Mouse (Mus musculus) E14TG2a.4 (cell line): ENCODE measurements around the gene A330070K13Rik.
A peak's percentile ranks its signal among the peaks of the same experiment; 100 is the strongest.

ENCODE experiments used
- H3K27me3 ChIP-seq: 2 replicates; pipeline ENCODE4 v1.6.1; 2014; ENCODE audit warnings: low read length, control low read depth; ENCODE audit not compliant: insufficient read depth
- H3K36me3 ChIP-seq: 2 replicates; pipeline ENCODE4 v1.6.1; 2014; ENCODE audit warnings: low read length, control low read depth; ENCODE audit not compliant: insufficient read depth
- H3K4me1 ChIP-seq: replicated peaks from 2 replicates; pipeline ENCODE4 v1.6.1; 2014; ENCODE audit warnings: low read depth, low read length, control low read depth
- H3K4me3 ChIP-seq: replicated peaks from 2 replicates; pipeline ENCODE4 v1.5.1; 2014; ENCODE audit warnings: mild to moderate bottlenecking, low read length
- H3K9me3 ChIP-seq: 2 replicates; pipeline ENCODE4 v1.6.1; 2014; ENCODE audit warnings: low read length, control low read depth
- CTCF ChIP-seq: conservative IDR thresholded peaks from 2 replicates; pipeline ENCODE4 v1.5.1; 2014; ENCODE audit warnings: low read length
- NANOG ChIP-seq: IDR thresholded peaks from 2 replicates; pipeline ENCODE4 v1.6.1; 2014; ENCODE audit warnings: borderline replicate concordance, low read length, mixed read lengths
- POU5F1 ChIP-seq: IDR thresholded peaks from 2 replicates; pipeline ENCODE4 v1.6.1; 2014; ENCODE audit warnings: low read length, borderline replicate concordance

A330070K13Rik gene

DNA sequence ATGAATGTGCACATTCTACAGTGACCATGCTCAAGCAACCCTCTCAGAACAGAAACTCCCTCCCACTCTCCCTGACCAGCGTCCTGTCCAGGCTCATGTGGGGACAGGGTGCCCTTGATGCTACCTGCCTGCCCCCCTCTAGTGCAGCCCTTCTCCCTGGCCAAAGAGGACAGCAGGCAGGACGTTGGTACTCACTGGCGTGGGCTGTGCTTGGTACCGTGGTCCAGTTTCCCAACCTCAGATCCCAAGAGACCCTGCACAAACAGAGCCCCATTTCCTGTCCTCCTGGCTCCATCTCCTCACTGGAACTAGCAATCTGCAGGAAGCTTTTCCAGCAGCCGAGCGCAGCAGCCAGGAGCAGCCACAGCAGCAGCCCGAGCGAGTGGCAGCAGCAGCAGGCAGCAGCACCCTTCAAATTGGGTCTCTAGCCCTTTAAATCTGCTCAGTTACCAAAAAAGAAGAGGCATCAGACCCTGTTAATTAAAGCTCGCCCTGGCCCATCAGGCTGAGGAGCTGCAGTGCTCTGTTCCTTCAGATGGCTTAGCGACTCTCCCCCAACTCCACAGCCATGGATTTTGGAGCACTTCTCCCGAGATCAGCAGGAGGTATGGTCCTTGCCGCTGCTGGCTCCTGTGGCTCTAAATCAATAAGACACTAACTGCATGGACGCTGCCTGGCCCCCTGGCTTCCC, at the start of gene A330070K13Rik:
Gene A330070K13Rik (minus strand): TSS at position 410 of the 691 bp plus-strand sequence.
- Histone ChIP-seq H3K4me1 (no peaks in the 10 kb centered on the region), H3K36me3 (no peaks in the 10 kb centered on the region), H3K4me3 (no peak within 1 kb of the TSS), H3K27me3 (peaks cover 14% of the 10 kb centered on the region), H3K9me3 (no peaks in the 10 kb centered on the region)
- no peak for TF ChIP-seq CTCF
- TF ChIP-seq NANOG = no peak
- no peak for TF ChIP-seq POU5F1

DNA sequence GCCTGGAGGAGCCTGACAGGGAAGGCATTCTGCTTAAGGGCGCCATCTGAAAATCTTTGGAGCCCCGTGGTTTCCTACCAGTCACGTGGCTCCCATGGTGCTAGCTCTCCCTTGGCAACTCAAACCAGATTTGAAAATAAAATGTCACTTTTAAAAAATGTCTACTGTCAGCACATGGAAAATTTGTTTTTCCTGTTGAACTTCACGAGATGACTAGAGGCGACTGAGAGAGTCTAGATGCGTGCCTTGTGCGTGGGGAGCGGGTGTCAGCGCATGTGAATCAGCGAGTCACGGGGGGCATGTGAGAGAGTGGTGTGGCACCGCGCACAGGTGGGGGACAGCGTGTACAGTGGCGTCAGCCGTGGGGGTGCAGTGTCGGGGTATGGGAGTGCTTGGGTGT, 27.1 kb upstream of the A330070K13Rik start:
- no peak overlapping the region for H3K4me3 ChIP-seq
- no peak for TF ChIP-seq CTCF
- TF ChIP-seq NANOG = no peak
- TF ChIP-seq POU5F1 = no peak

GRCm38 (mm10) chr5:130409706-130410105, 25.3 kb upstream of the A330070K13Rik start:
- Histone ChIP-seq H3K4me1 (peaks cover 5% of the 10 kb centered on the region; the same call in 1 of the 2 replicates), H3K36me3 (no peaks in the 10 kb centered on the region), H3K9me3 (peaks cover 19% of the 10 kb centered on the region), H3K4me3 (no peak overlapping the region), H3K27me3 (no peaks in the 10 kb centered on the region)
- no peak for TF ChIP-seq POU5F1
- no peak for TF ChIP-seq NANOG
- no peak for TF ChIP-seq CTCF

More for the DNA sequence above, 27.1 kb upstream of the A330070K13Rik start:
- Histone ChIP-seq H3K9me3 (peaks cover 19% of the 10 kb centered on the region), H3K27me3 (no peaks in the 10 kb centered on the region), H3K4me1 (peaks cover 5% of the 10 kb centered on the region; the same call in 1 of the 2 replicates), H3K36me3 (no peaks in the 10 kb centered on the region)

GRCm38 (mm10) chr5:130405201-130405600, 20.8 kb upstream of the A330070K13Rik start:
- Histone ChIP-seq H3K4me1 (no peaks in the 10 kb centered on the region), H3K27me3 (no peaks in the 10 kb centered on the region), H3K9me3 (peaks cover 20% of the 10 kb centered on the region), H3K4me3 (no peak overlapping the region), H3K36me3 (no peaks in the 10 kb centered on the region)
- TF ChIP-seq CTCF = peak; percentile 95
- no peak for TF ChIP-seq NANOG
- no peak for TF ChIP-seq POU5F1

- TF ChIP-seq POU5F1 (no peak), CTCF (no peak), NANOG (no peak)
- Histone ChIP-seq H3K4me1 (no peaks in the 10 kb centered on the region), H3K4me3 (no peak overlapping the region), H3K27me3 (no peaks in the 10 kb centered on the region), H3K9me3 (peaks cover 12% of the 10 kb centered on the region), H3K36me3 (no peaks in the 10 kb centered on the region)
Measured at GRCm38 (mm10) chr5:130400136-130400917, 15.9 kb upstream of the A330070K13Rik start.

GRCm38 (mm10) chr5:130395142-130395541, 10.7 kb upstream of the A330070K13Rik start:
- TF ChIP-seq CTCF (no peak), NANOG (no peak), POU5F1 (no peak)
- H3K9me3 ChIP-seq = no peaks in the 10 kb centered on the region
- no peaks in the 10 kb centered on the region for H3K36me3 ChIP-seq
- no peaks in the 10 kb centered on the region for H3K27me3 ChIP-seq
- H3K4me3 ChIP-seq = no peak overlapping the region
- H3K4me1 ChIP-seq = peaks cover 14% of the 10 kb centered on the region

GRCm38 (mm10) chr5:130394386-130394785, 10.0 kb upstream of the A330070K13Rik start:
- H3K4me1 ChIP-seq = peaks cover 14% of the 10 kb centered on the region
- no peaks in the 10 kb centered on the region for H3K36me3 ChIP-seq
- no peak for TF ChIP-seq POU5F1
- TF ChIP-seq NANOG = no peak
- TF ChIP-seq CTCF = no peak
- no peaks in the 10 kb centered on the region for H3K27me3 ChIP-seq
- H3K4me3 ChIP-seq = no peak overlapping the region
- H3K9me3 ChIP-seq = no peaks in the 10 kb centered on the region

GRCm38 (mm10) chr5:130393618-130394355, 9.4 kb upstream of the A330070K13Rik start:
- H3K27me3 ChIP-seq = no peaks in the 10 kb centered on the region; the same call in 1 of the 2 replicates
- H3K4me3 ChIP-seq = no peak overlapping the region
- H3K4me1 ChIP-seq = peaks cover 14% of the 10 kb centered on the region
- H3K9me3 ChIP-seq = no peaks in the 10 kb centered on the region
- H3K36me3 ChIP-seq = no peaks in the 10 kb centered on the region
- no peak for TF ChIP-seq NANOG
- no peak for TF ChIP-seq POU5F1
- peak; percentile 52 for TF ChIP-seq CTCF
